Comparison of ENCODE assay signal across 8 mouse cellular contexts in the genomic region with DNA sequence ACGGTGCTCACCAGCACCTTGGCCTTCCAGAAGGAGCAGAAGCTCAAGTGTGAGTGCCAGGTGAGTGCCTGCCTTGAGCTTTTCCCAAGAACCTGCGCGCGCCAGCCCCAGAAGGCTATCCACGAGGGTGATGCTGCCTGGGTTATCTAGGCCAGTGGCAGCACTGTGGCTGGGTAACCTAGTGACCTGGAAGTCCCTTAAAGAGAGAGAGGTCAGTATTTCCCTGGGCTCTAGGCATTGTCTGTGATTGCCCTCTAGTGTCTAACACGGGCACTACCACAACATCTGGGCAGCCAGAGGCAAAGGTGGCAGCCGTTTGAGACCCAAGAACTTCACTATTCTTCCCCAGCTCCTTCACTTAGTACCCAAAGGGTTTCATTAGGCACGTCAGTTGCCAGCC.
DNase-seq lines count a peak whose midpoint lies in the region; ATAC-seq and TF ChIP-seq lines count a peak whose summit lies in the region.

No protein-coding gene starts in this region.

- H3K4me1 ChIP-seq in forebrain, embryonic 11.5 days (replicated peaks; ENCODE audit: control insufficient read depth, insufficient read depth, low read length) = 0 out of 2 replicates have a peak, but pooled peaks cover 2% of the 10 kb centered on the region
- peaks cover 10% of the 10 kb centered on the region for H3K4me1 ChIP-seq in forebrain, embryonic 13.5 days
- H3K4me1 ChIP-seq in CH12.LX (ENCODE audit: control insufficient read depth in 1 of 2, insufficient read depth in 2 of 2) = peaks cover 5 to 23% of the 10 kb centered on the region in 2 experiments
- H3K4me1 ChIP-seq in cerebellum, adult 2 months (ENCODE audit: control insufficient read depth, insufficient read depth, low read length) = no peaks in the 10 kb centered on the region
- H3K4me1 ChIP-seq in midbrain, embryonic 13.5 days (replicated peaks) = peaks cover 8% of the 10 kb centered on the region; the same call in 1 of the 2 replicates

- TF ChIP-seq EP300 in CH12.LX (IDR thresholded peaks at IDR 0.05; ENCODE audit: low read length) = no peak

- H3K27ac ChIP-seq in forebrain, embryonic 11.5 days (ENCODE audit: low read depth, low read length) = no peak overlapping the region
- no peak overlapping the region for H3K27ac ChIP-seq in forebrain, embryonic 13.5 days
- H3K27ac ChIP-seq in CH12.LX (ENCODE audit: insufficient read depth, low read depth) = no peak overlapping the region
- H3K27ac ChIP-seq in cerebellum, adult 2 months (ENCODE audit: insufficient read depth, low read length) = no peak overlapping the region
- H3K27ac ChIP-seq in midbrain, embryonic 13.5 days = no peak overlapping the region

- H3K79me2 ChIP-seq in CH12.LX (replicated peaks; ENCODE audit: control insufficient read depth, extremely low read depth, insufficient read depth, poor library complexity, severe bottlenecking) = no peaks in the 10 kb centered on the region

- peaks cover 9% of the 10 kb centered on the region for H3K27me3 ChIP-seq in forebrain, embryonic 11.5 days (ENCODE audit: control insufficient read depth, insufficient read depth, low read length)
- H3K27me3 ChIP-seq in forebrain, embryonic 13.5 days = peaks cover 38% of the 10 kb centered on the region
- peaks cover 81% of the 10 kb centered on the region for H3K27me3 ChIP-seq in CH12.LX (replicated peaks)
- no peaks in the 10 kb centered on the region; the same call in 1 of the 2 replicates for H3K27me3 ChIP-seq in cerebellum, adult 2 months (ENCODE audit: control insufficient read depth, insufficient read depth, low read length)
- peaks cover 32% of the 10 kb centered on the region for H3K27me3 ChIP-seq in midbrain, embryonic 13.5 days
- no peaks in the 10 kb centered on the region for H3K27me3 ChIP-seq in splenic B cell, adult 2 months (ENCODE audit: control insufficient read depth, insufficient read depth, low read length, poor library complexity, severe bottlenecking)

- in situ Hi-C loops in CH12.LX (cut with MboI; ENCODE audit: low pct_ligation_motif_present, low pct_unique_long_range_greater_than_20kb, low sequenced_read_pairs) = loop anchor here (5.0 to 25.0 kb wide), 3 partner anchors 46 to 589 kb away; partner anchors contain the start of genes Gm45837 and Pde2a

- ATAC-seq in forebrain, embryonic 11.5 days (replicated peaks; ENCODE audit: low FRiP score) = no peak
- ATAC-seq in forebrain, embryonic 13.5 days = no peak
- peak; percentile 43 for ATAC-seq in midbrain, embryonic 13.5 days

- no peak overlapping the region for H3K4me3 ChIP-seq in forebrain, embryonic 11.5 days (ENCODE audit: low read depth, low read length)
- H3K4me3 ChIP-seq in forebrain, embryonic 13.5 days = no peak overlapping the region
- H3K4me3 ChIP-seq in CH12.LX (replicated peaks in 1 of 3; ENCODE audit: low read depth in 2 of 3, low read length in 2 of 3, poor library complexity in 1 of 3) = no peak overlapping the region
- H3K4me3 ChIP-seq in cerebellum, adult 2 months (replicated peaks; ENCODE audit: insufficient read depth, low read depth, low read length) = no peak overlapping the region
- no peak overlapping the region for H3K4me3 ChIP-seq in midbrain, embryonic 13.5 days (replicated peaks)

- intact Hi-C loops in gastrocnemius, postnatal 14 days (cut with DNase I; ENCODE audit: low total_unique reads) = loop anchor here (2.0 kb wide), 1 partner anchor 53 kb away; no protein-coding TSS in a partner anchor

- H3K36me3 ChIP-seq in forebrain, embryonic 11.5 days (ENCODE audit: control insufficient read depth, insufficient read depth, low read length) = no peaks in the 10 kb centered on the region
- no peaks in the 10 kb centered on the region for H3K36me3 ChIP-seq in forebrain, embryonic 13.5 days (ENCODE audit: poor library complexity, severe bottlenecking)
- no peaks in the 10 kb centered on the region for H3K36me3 ChIP-seq in CH12.LX (replicated peaks in 1 of 2; ENCODE audit: control insufficient read depth in 1 of 2, insufficient read depth in 1 of 2, low read length in 1 of 2)
- no peaks in the 10 kb centered on the region for H3K36me3 ChIP-seq in midbrain, embryonic 13.5 days
- H3K36me3 ChIP-seq in splenic B cell, adult 2 months (ENCODE audit: control insufficient read depth, insufficient read depth, low read length, poor library complexity, severe bottlenecking) = peaks cover 5% of the 10 kb centered on the region

- dilution Hi-C loops in CH12.LX (cut with MboI; ENCODE audit: extremely low pct_ligation_motif_present, extremely low pct_unique_long_range_greater_than_20kb, low sequenced_read_pairs) = no loop called here

- no peak overlapping the region for H3K4me2 ChIP-seq in forebrain, embryonic 11.5 days (ENCODE audit: low read depth, low read length, severe bottlenecking)
- no peak overlapping the region for H3K4me2 ChIP-seq in forebrain, embryonic 13.5 days
- H3K4me2 ChIP-seq in CH12.LX (ENCODE audit: insufficient read depth, low read depth, poor library complexity, severe bottlenecking) = peak overlapping the region; percentile 18; the same call in 1 of the 2 replicates
- H3K4me2 ChIP-seq in midbrain, embryonic 13.5 days (replicated peaks) = no peak overlapping the region

- TF ChIP-seq RAD21 in CH12.LX (IDR thresholded peaks at IDR 0.05; ENCODE audit: low read depth, low read length) = peak; percentile 96

- WGBS in forebrain, embryonic 11.5 days = 24% methylated on average over 8 of the region's 8 CpGs
- WGBS in forebrain, embryonic 13.5 days = 24% methylated on average over 8 of the region's 8 CpGs
- WGBS in cerebellum, adult 2 months = 26% methylated on average over 8 of the region's 8 CpGs
- 26% methylated on average over 8 of the region's 8 CpGs for WGBS in midbrain, embryonic 13.5 days

- TF ChIP-seq POLR2A in CH12.LX (IDR thresholded peaks at IDR 0.05; ENCODE audit: low read depth, low read length) = no peak
- TF ChIP-seq POLR2A in cerebellum, adult 2 months (IDR thresholded peaks at IDR 0.05; ENCODE audit: borderline replicate concordance, insufficient read depth, low read length) = no peak

- H3K9ac ChIP-seq in forebrain, embryonic 11.5 days (ENCODE audit: low read length) = no peak overlapping the region
- H3K9ac ChIP-seq in forebrain, embryonic 13.5 days = no peak overlapping the region
- H3K9ac ChIP-seq in CH12.LX (ENCODE audit: insufficient read depth, low read depth) = no peak overlapping the region
- H3K9ac ChIP-seq in midbrain, embryonic 13.5 days (replicated peaks) = no peak overlapping the region

- peak; percentile 62 to 97 for TF ChIP-seq CTCF in CH12.LX (conservative IDR thresholded peaks at IDR 0.05 in 1 of 2, IDR thresholded peaks at IDR 0.05 in 1 of 2; ENCODE audit: low read depth in 2 of 2, low read length in 2 of 2)
- peak; percentile 66 for TF ChIP-seq CTCF in cerebellum, adult 2 months (IDR thresholded peaks at IDR 0.05; ENCODE audit: borderline replicate concordance, insufficient read depth, low read depth, low read length)

- peak; percentile 76 for DNase-seq in forebrain, embryonic 11.5 days (ENCODE audit: low spot score)
- DNase-seq in CH12.LX (ENCODE audit: extremely low read depth) = peak; percentile 54
- peak; percentile 21 to 40 for DNase-seq in cerebellum, adult 2 months
- peak; percentile 58 for DNase-seq in gastrocnemius, postnatal 14 days
- DNase-seq in kidney, postnatal 14 days = peak; percentile 76
- peak; percentile 84 for DNase-seq in splenic B cell, adult 2 months (ENCODE audit: low read depth, low spot score)

- no peaks in the 10 kb centered on the region for H3K9me3 ChIP-seq in forebrain, embryonic 11.5 days (ENCODE audit: control insufficient read depth, low read length)
- H3K9me3 ChIP-seq in forebrain, embryonic 13.5 days (replicated peaks) = no peaks in the 10 kb centered on the region
- H3K9me3 ChIP-seq in CH12.LX (replicated peaks; ENCODE audit: low read length) = peaks cover 3% of the 10 kb centered on the region
- no peaks in the 10 kb centered on the region for H3K9me3 ChIP-seq in midbrain, embryonic 13.5 days

TF ChIP-seq in CH12.LX, 34 proteins besides CTCF, POLR2A, EP300 and RAD21 (continues in another document):
- TF ChIP-seq ZC3H11A (IDR thresholded peaks at IDR 0.05; ENCODE audit: low read depth, low read length) = 0 out of 2 replicates have a peak, but pooled peaks have one; percentile 32
- no peak for TF ChIP-seq ZNF384 (IDR thresholded peaks at IDR 0.05; ENCODE audit: low read depth, low read length)
- no peak for TF ChIP-seq TCF12 (IDR thresholded peaks at IDR 0.05; ENCODE audit: low read depth, low read length)
- no peak for TF ChIP-seq ZMIZ1 (IDR thresholded peaks at IDR 0.05; ENCODE audit: low read depth, low read length)
- TF ChIP-seq ETS1 (conservative IDR thresholded peaks at IDR 0.05; ENCODE audit: low read depth, low read length) = no peak
- no peak for TF ChIP-seq POLR2AphosphoS2 (IDR thresholded peaks at IDR 0.05; ENCODE audit: low read depth, low read length)
- TF ChIP-seq GABPA (IDR thresholded peaks at IDR 0.05; ENCODE audit: insufficient replicate concordance, low read depth, low read length) = no peak
- no peak for TF ChIP-seq JUN (IDR thresholded peaks at IDR 0.05; ENCODE audit: insufficient read depth, low read depth, low read length)
- TF ChIP-seq ELF1 (IDR thresholded peaks at IDR 0.05; ENCODE audit: low read depth, low read length) = peak; percentile 43
- no peak for TF ChIP-seq KAT2A (IDR thresholded peaks at IDR 0.05; ENCODE audit: insufficient replicate concordance, low read length)
- TF ChIP-seq JUND (conservative IDR thresholded peaks at IDR 0.05; ENCODE audit: low read depth, low read length) = no peak
- peak; percentile 55 for TF ChIP-seq MEF2A (IDR thresholded peaks at IDR 0.05; ENCODE audit: borderline replicate concordance, low read depth, low read length)
- no peak for TF ChIP-seq MAFK (IDR thresholded peaks at IDR 0.05; ENCODE audit: insufficient replicate concordance, low read length)
- 0 out of 2 replicates have a peak, but pooled peaks have one; percentile 4 for TF ChIP-seq BHLHE40 (IDR thresholded peaks at IDR 0.05; ENCODE audit: low read depth, low read length)
- no peak for TF ChIP-seq E2F4 (IDR thresholded peaks at IDR 0.05; ENCODE audit: insufficient replicate concordance, low read depth, low read length)
- no peak for TF ChIP-seq USF2 (conservative IDR thresholded peaks at IDR 0.05; ENCODE audit: low read depth, low read length)
- no peak for TF ChIP-seq MAX (IDR thresholded peaks at IDR 0.05; ENCODE audit: low read length)
- TF ChIP-seq UBTF (IDR thresholded peaks at IDR 0.05; ENCODE audit: low read depth, low read length) = no peak
- peak; percentile 40; the same call in 1 of the 2 replicates for TF ChIP-seq IRF4 (IDR thresholded peaks at IDR 0.05; ENCODE audit: low read depth, low read length)
- no peak for TF ChIP-seq MYC (IDR thresholded peaks at IDR 0.05; ENCODE audit: low read depth, low read length)
- peak; percentile 47; the same call in 1 of the 2 replicates for TF ChIP-seq NELFE (IDR thresholded peaks at IDR 0.05; ENCODE audit: low read depth, low read length)
- no peak for TF ChIP-seq RCOR1 (conservative IDR thresholded peaks at IDR 0.05; ENCODE audit: low read depth, low read length)
- TF ChIP-seq TBP (conservative IDR thresholded peaks at IDR 0.05; ENCODE audit: low read depth, low read length) = no peak
- TF ChIP-seq MXI1 (IDR thresholded peaks at IDR 0.05; ENCODE audit: low read depth, low read length) = no peak

Comparison
In these comparisons a context has a peak if more than half of its experiments do, and no peak if none do; other contexts are left out.
1. DNase-seq: peak in every context shown above with its lines; median percentile 84 in splenic B cell, adult 2 months; 76 in forebrain, embryonic 11.5 days; 76 in kidney, postnatal 14 days; 58 in gastrocnemius, postnatal 14 days; 54 in CH12.LX; 30 in cerebellum, adult 2 months.